Mouse (Mus musculus) liver, embryonic 14.5 days (tissue): ENCODE measurements around the gene Corin.

Experiments
- CTCF ChIP-seq: IDR thresholded peaks from 2 replicates; pipeline ENCODE4 v1.5.1; 2016; ENCODE audit warnings: antibody characterized with exemption, low read depth, control low read depth
- EP300 ChIP-seq: IDR thresholded peaks from 2 replicates; pipeline ENCODE4 v1.6.1; 2016; ENCODE audit warnings: antibody characterized with exemption, low read depth

- TF ChIP-seq CTCF (no peak), EP300 (no peak)
Observed at GRCm38 (mm10) chr5:72443946-72444345, 60.3 kb downstream of the Corin start.
